Mouse (Mus musculus) kidney, postnatal 0 days (tissue): ENCODE data around the gene Ddi2. TPM values are rescaled to one million over a fixed set of nuclear protein-coding genes. Genes with fewer than 3 reads are reported as not detected.

Source experiments
- ATAC-seq: fragments of 200-750 bp; cut with Nextera tagmentation; replicated peaks from 2 replicates; pipeline ENCODE4 v1.8.0; 2017; ENCODE audit warnings: low read depth, moderate number of reproducible peaks, moderate TSS enrichment, moderate library complexity; ENCODE audit not compliant: low FRiP score
- DNase-seq: peaks from one replicate; pipeline ENCODE4 v3.0.0-alpha.2; 2016; ENCODE audit warnings: low spot score
- H3K27ac ChIP-seq: fragments of 300-500 bp; sonication (generic); 2 replicates; pipeline ENCODE4 v1.5.1; 2014; ENCODE audit warnings: mild to moderate bottlenecking
- H3K27me3 ChIP-seq: fragments of 300-500 bp; sonication (generic); 2 replicates; pipeline ENCODE4 v1.6.1; 2014; ENCODE audit warnings: low read length, mixed read lengths; ENCODE audit not compliant: insufficient read depth
- H3K36me3 ChIP-seq: fragments of 300-500 bp; sonication (generic); 2 replicates; pipeline ENCODE4 v1.6.1; 2014; ENCODE audit warnings: low read length, mixed read lengths; ENCODE audit not compliant: insufficient read depth
- H3K4me1 ChIP-seq: fragments of 300-500 bp; sonication (generic); replicated peaks from 2 replicates; pipeline ENCODE4 v1.6.1; 2014; ENCODE audit warnings: antibody characterized with exemption, low read length, mixed read lengths; ENCODE audit not compliant: insufficient read depth
- H3K4me2 ChIP-seq: fragments of 300-500 bp; sonication (generic); 2 replicates; pipeline ENCODE4 v1.6.1; 2014; ENCODE audit warnings: mild to moderate bottlenecking, low read length, moderate library complexity, mixed read lengths
- H3K4me3 ChIP-seq: fragments of 300-500 bp; sonication (generic); replicated peaks from 2 replicates; pipeline ENCODE4 v1.5.1; 2014; ENCODE audit warnings: low read depth, low read length
- H3K9ac ChIP-seq: fragments of 300-500 bp; sonication (generic); 2 replicates; pipeline ENCODE4 v1.6.1; 2014; ENCODE audit warnings: low read depth, low read length
- H3K9me3 ChIP-seq: fragments of 300-500 bp; sonication (generic); replicated peaks from 2 replicates; pipeline ENCODE4 v1.6.1; 2016; ENCODE audit warnings: low read length, inconsistent platforms, mixed read lengths
- CTCF ChIP-seq: IDR thresholded peaks from 2 replicates; pipeline ENCODE4 v1.5.1; 2016; ENCODE audit warnings: antibody characterized with exemption, low read depth, mild to moderate bottlenecking, moderate library complexity
- WGBS: fragments of 180-500 bp; shearing (Covaris S2); extraction: QIAGEN DNeasy Blood & Tissue Kit; methylation state at CpG from one replicate; pipeline ENCODE4 v1.1.7; 2014; 5-methylcytosine and 5-hydroxymethylcytosine counted together
- polyA plus RNA-seq: library from polyadenylated mRNA; unstranded; fragments of >200 nt; fragmentation: Nextera tagmentation; extraction: Ambion mirVana; gene quantifications from 2 replicates; pipeline ENCODE4 v1.2.1, GENCODE M21; 2015

The Ddi2 gene
- polyA plus RNA-seq, 1 experiment from 2014 or later, result 16.4 TPM

- Histone ChIP-seq H3K4me3 (no peak overlapping the region), H3K27ac (no peak overlapping the region; the same call in 1 of the 2 replicates), H3K9ac (no peak overlapping the region), H3K36me3 (no peaks in the 10 kb centered on the region), H3K27me3 (no peaks in the 10 kb centered on the region), H3K4me1 (peaks cover 23% of the 10 kb centered on the region; the same call in 1 of the 2 replicates), H3K9me3 (no peaks in the 10 kb centered on the region), H3K4me2 (no peak overlapping the region)
- TF ChIP-seq CTCF, result no peak
- WGBS, result 74% methylated on average over 5 of the region's 5 CpGs
- DNase-seq, result no peak
- no peak for ATAC-seq
Observed at GRCm38 (mm10) chr4:141725277-141725676, 2.1 kb upstream of the Ddi2 start.

- H3K27ac ChIP-seq, result no peak overlapping the region
- TF ChIP-seq CTCF, result no peak
- DNase-seq (peak; percentile 18), ATAC-seq (no peak)
- 34% methylated on average over 11 of the region's 11 CpGs for WGBS
- peaks cover 23% of the 10 kb centered on the region; the same call in 1 of the 2 replicates for H3K4me1 ChIP-seq
- H3K4me3 ChIP-seq, result no peak overlapping the region
- no peaks in the 10 kb centered on the region for H3K27me3 ChIP-seq
- H3K36me3 ChIP-seq, result no peaks in the 10 kb centered on the region
- no peaks in the 10 kb centered on the region for H3K9me3 ChIP-seq
- H3K4me2 ChIP-seq, result no peak overlapping the region
- no peak overlapping the region for H3K9ac ChIP-seq
Observed at GRCm38 (mm10) chr4:141724594-141724993, 1.4 kb upstream of the Ddi2 start.

GRCm38 (mm10) chr4:141723673-141724068 lies 452 bp upstream of the Ddi2 start:
- no peak for ATAC-seq
- Histone ChIP-seq H3K4me3 (peak overlapping the region; percentile 79), H3K9ac (peak overlapping the region; percentile 86), H3K9me3 (no peaks in the 10 kb centered on the region), H3K27me3 (no peaks in the 10 kb centered on the region), H3K4me2 (peak overlapping the region; percentile 96), H3K27ac (peak overlapping the region; percentile 97), H3K4me1 (peaks cover 23% of the 10 kb centered on the region; the same call in 1 of the 2 replicates), H3K36me3 (no peaks in the 10 kb centered on the region)
- no peak for TF ChIP-seq CTCF
- WGBS, result 7% methylated on average over 13 of the region's 13 CpGs
- DNase-seq, result peak; percentile 26

- Histone ChIP-seq H3K4me2 (peak overlapping the region; percentile 96), H3K36me3 (no peaks in the 10 kb centered on the region), H3K27ac (no peak overlapping the region), H3K4me1 (peaks cover 23% of the 10 kb centered on the region; the same call in 1 of the 2 replicates), H3K27me3 (no peaks in the 10 kb centered on the region), H3K9me3 (no peaks in the 10 kb centered on the region), H3K9ac (peak overlapping the region; percentile 86; the same call in 1 of the 2 replicates), H3K4me3 (peak overlapping the region; percentile 79)
- WGBS, result 44% methylated on average over 6 of the region's 6 CpGs
- no peak for DNase-seq
- no peak for ATAC-seq
- no peak for TF ChIP-seq CTCF
Observed at GRCm38 (mm10) chr4:141721961-141722360, 1.3 kb downstream of the Ddi2 start.

- DNase-seq (peak; percentile 42), ATAC-seq (no peak)
- TF ChIP-seq CTCF, result no peak
- H3K27me3 ChIP-seq, result no peaks in the 10 kb centered on the region
- no peaks in the 10 kb centered on the region for H3K9me3 ChIP-seq
- peaks cover 23% of the 10 kb centered on the region; the same call in 1 of the 2 replicates for H3K4me1 ChIP-seq
- peak overlapping the region; percentile 96 for H3K4me2 ChIP-seq
- 40% methylated on average over 6 of the region's 6 CpGs for WGBS
- H3K4me3 ChIP-seq, result 0 out of 2 replicates have a peak overlapping the region, but pooled peaks have one; percentile 79
- no peaks in the 10 kb centered on the region for H3K36me3 ChIP-seq
- no peak overlapping the region for H3K9ac ChIP-seq
- peak overlapping the region; percentile 42; the same call in 1 of the 2 replicates for H3K27ac ChIP-seq
Observed at GRCm38 (mm10) chr4:141720761-141721523, 2.3 kb downstream of the Ddi2 start.

- H3K4me2 ChIP-seq, result no peak overlapping the region
- H3K4me3 ChIP-seq, result no peak overlapping the region
- no peaks in the 10 kb centered on the region for H3K9me3 ChIP-seq
- no peaks in the 10 kb centered on the region for H3K36me3 ChIP-seq
- ATAC-seq, result no peak
- 93% methylated on average over 1 of the region's 1 CpGs for WGBS
- no peak overlapping the region for H3K9ac ChIP-seq
- H3K27me3 ChIP-seq, result no peaks in the 10 kb centered on the region
- H3K27ac ChIP-seq, result no peak overlapping the region
- DNase-seq, result no peak
- TF ChIP-seq CTCF, result no peak
- peaks cover 32% of the 10 kb centered on the region for H3K4me1 ChIP-seq
Observed at GRCm38 (mm10) chr4:141719304-141719703, 3.9 kb downstream of the Ddi2 start.
